Mouse (Mus musculus) liver, embryonic 12.5 days (tissue): ENCODE data around the gene Clmp. TPM values are rescaled to one million over a fixed set of nuclear protein-coding genes. Genes with fewer than 3 reads are reported as not detected.

Experiments used
- ATAC-seq: fragments of 200-750 bp; cut with Nextera tagmentation; 2 replicates; pipeline ENCODE4 v1.8.0; 2017; ENCODE audit warnings: moderate number of reproducible peaks, mild to moderate bottlenecking, moderate library complexity
- H3K27ac ChIP-seq: fragments of 300-500 bp; sonication (generic); 2 replicates; pipeline ENCODE4 v1.5.1; 2016; ENCODE audit warnings: mild to moderate bottlenecking
- H3K27me3 ChIP-seq: fragments of 300-500 bp; sonication (generic); replicated peaks from 2 replicates; pipeline ENCODE4 v1.6.1; 2016; ENCODE audit warnings: mild to moderate bottlenecking, moderate library complexity
- H3K36me3 ChIP-seq: fragments of 300-500 bp; sonication (generic); 2 replicates; pipeline ENCODE4 v1.6.1; 2016; ENCODE audit warnings: mild to moderate bottlenecking, moderate library complexity
- H3K4me1 ChIP-seq: fragments of 300-500 bp; sonication (generic); 2 replicates; pipeline ENCODE4 v1.6.1; 2016
- H3K4me2 ChIP-seq: fragments of 300-500 bp; sonication (generic); 2 replicates; pipeline ENCODE4 v1.6.1; 2016; ENCODE audit warnings: mild to moderate bottlenecking, moderate library complexity
- H3K4me3 ChIP-seq: fragments of 300-500 bp; sonication (generic); 2 replicates; pipeline ENCODE4 v1.5.1; 2016; ENCODE audit warnings: mild to moderate bottlenecking, moderate library complexity
- H3K9ac ChIP-seq: fragments of 300-500 bp; sonication (generic); 2 replicates; pipeline ENCODE4 v1.6.1; 2016; ENCODE audit warnings: mild to moderate bottlenecking, moderate library complexity
- H3K9me3 ChIP-seq: fragments of 300-500 bp; sonication (generic); replicated peaks from 2 replicates; pipeline ENCODE4 v1.6.1; 2016; ENCODE audit warnings: mild to moderate bottlenecking, moderate library complexity
- WGBS: fragments of 180-500 bp; shearing (Covaris S2); methylation state at CpG from one replicate; pipeline ENCODE4 v1.1.7; 2016; ENCODE audit not compliant: insufficient replicate concordance; 5-methylcytosine and 5-hydroxymethylcytosine counted together
- polyA plus RNA-seq: library from polyadenylated mRNA; unstranded; fragments of >200 nt; fragmentation: Nextera tagmentation; extraction: Ambion mirVana; gene quantifications from 2 replicates; pipeline ENCODE4 v1.2.1, GENCODE M21; 2016

The Clmp gene
- polyA plus RNA-seq, 1 experiment from 2014 or later = 4.1 TPM

GRCm38 (mm10) chr9:40666190-40666803, 19.5 kb upstream of the Clmp start:
- H3K36me3 ChIP-seq = no peaks in the 10 kb centered on the region
- no peaks in the 10 kb centered on the region for H3K27me3 ChIP-seq
- 63% methylated on average over 9 of the region's 9 CpGs for WGBS
- ATAC-seq = no peak
- no peaks in the 10 kb centered on the region for H3K4me1 ChIP-seq
- no peak overlapping the region for H3K27ac ChIP-seq
- H3K9me3 ChIP-seq = no peaks in the 10 kb centered on the region
- no peak overlapping the region for H3K4me2 ChIP-seq
- H3K4me3 ChIP-seq = no peak overlapping the region
- no peak overlapping the region for H3K9ac ChIP-seq

- Histone ChIP-seq H3K27ac (no peak within 1 kb of the TSS), H3K9ac (no peak within 1 kb of the TSS), H3K9me3 (no peaks in the 10 kb centered on the region), H3K4me1 (no peaks in the 10 kb centered on the region), H3K4me3 (no peak within 1 kb of the TSS), H3K4me2 (no peak within 1 kb of the TSS), H3K36me3 (no peaks in the 10 kb centered on the region), H3K27me3 (no peaks in the 10 kb centered on the region)
- 54% methylated on average over 3 of the region's 3 CpGs for WGBS
- no peak for ATAC-seq
Measured at GRCm38 (mm10) chr9:40670313-40670712, 15.4 kb upstream of the Clmp start, which contains the start of gene Gm21915. Gm21915 (plus strand) TSS chr9:40670613.

- WGBS = 43% methylated on average over 4 of the region's 4 CpGs
- ATAC-seq = no peak
- H3K36me3 ChIP-seq = no peaks in the 10 kb centered on the region
- H3K4me2 ChIP-seq = no peak overlapping the region
- H3K27me3 ChIP-seq = no peaks in the 10 kb centered on the region
- no peak overlapping the region for H3K27ac ChIP-seq
- H3K4me1 ChIP-seq = no peaks in the 10 kb centered on the region
- no peak overlapping the region for H3K4me3 ChIP-seq
- H3K9ac ChIP-seq = no peak overlapping the region
- no peaks in the 10 kb centered on the region for H3K9me3 ChIP-seq
Measured at GRCm38 (mm10) chr9:40671323-40671930, 14.3 kb upstream of the Clmp start.

- no peaks in the 10 kb centered on the region for H3K27me3 ChIP-seq
- no peak overlapping the region for H3K4me2 ChIP-seq
- no peaks in the 10 kb centered on the region for H3K9me3 ChIP-seq
- no peak for ATAC-seq
- no peak overlapping the region for H3K9ac ChIP-seq
- H3K4me3 ChIP-seq = no peak overlapping the region
- H3K27ac ChIP-seq = no peak overlapping the region
- no peaks in the 10 kb centered on the region for H3K36me3 ChIP-seq
- no peaks in the 10 kb centered on the region for H3K4me1 ChIP-seq
- 55% methylated on average over 12 of the region's 12 CpGs for WGBS
Measured at GRCm38 (mm10) chr9:40675203-40675958, 10.4 kb upstream of the Clmp start.

GRCm38 (mm10) chr9:40678653-40679052, 7.1 kb upstream of the Clmp start:
- WGBS = 63% methylated on average over 4 of the region's 4 CpGs
- Histone ChIP-seq H3K9me3 (no peaks in the 10 kb centered on the region), H3K27me3 (no peaks in the 10 kb centered on the region), H3K4me3 (no peak overlapping the region), H3K4me2 (no peak overlapping the region), H3K9ac (no peak overlapping the region), H3K27ac (no peak overlapping the region), H3K36me3 (no peaks in the 10 kb centered on the region), H3K4me1 (no peaks in the 10 kb centered on the region)
- no peak for ATAC-seq

- Histone ChIP-seq H3K9ac (peak overlapping the region; percentile 46; the same call in 1 of the 2 replicates), H3K27ac (peak overlapping the region; percentile 62; the same call in 1 of the 2 replicates), H3K36me3 (no peaks in the 10 kb centered on the region), H3K4me1 (no peaks in the 10 kb centered on the region), H3K4me3 (peak overlapping the region; percentile 53), H3K27me3 (peaks cover 50% of the 10 kb centered on the region), H3K4me2 (peak overlapping the region; percentile 66), H3K9me3 (no peaks in the 10 kb centered on the region)
- ATAC-seq = no peak
- WGBS = 2% methylated on average over 23 of the region's 23 CpGs
Measured at GRCm38 (mm10) chr9:40686421-40686899, 698 bp downstream of the Clmp start.

- Histone ChIP-seq H3K9me3 (no peaks in the 10 kb centered on the region), H3K27ac (no peak overlapping the region), H3K27me3 (peaks cover 50% of the 10 kb centered on the region), H3K9ac (no peak overlapping the region), H3K36me3 (no peaks in the 10 kb centered on the region), H3K4me3 (peak overlapping the region; percentile 53; the same call in 1 of the 2 replicates), H3K4me1 (no peaks in the 10 kb centered on the region), H3K4me2 (peak overlapping the region; percentile 66)
- WGBS = 44% methylated on average over 5 of the region's 5 CpGs
- ATAC-seq = no peak
Measured at GRCm38 (mm10) chr9:40687053-40687452, 1.3 kb downstream of the Clmp start.

GRCm38 (mm10) chr9:40687553-40687952, 1.8 kb downstream of the Clmp start:
- no peaks in the 10 kb centered on the region for H3K36me3 ChIP-seq
- peaks cover 50% of the 10 kb centered on the region for H3K27me3 ChIP-seq
- WGBS = 43% methylated on average over 3 of the region's 3 CpGs
- no peaks in the 10 kb centered on the region for H3K4me1 ChIP-seq
- no peak overlapping the region; the same call in 1 of the 2 replicates for H3K9ac ChIP-seq
- no peak overlapping the region for H3K4me3 ChIP-seq
- peak overlapping the region; percentile 66; the same call in 1 of the 2 replicates for H3K4me2 ChIP-seq
- no peak for ATAC-seq
- no peak overlapping the region for H3K27ac ChIP-seq
- no peaks in the 10 kb centered on the region for H3K9me3 ChIP-seq

GRCm38 (mm10) chr9:40690511-40690910, 4.7 kb downstream of the Clmp start:
- H3K27me3 ChIP-seq = peaks cover 39% of the 10 kb centered on the region
- H3K27ac ChIP-seq = no peak overlapping the region
- H3K4me3 ChIP-seq = no peak overlapping the region
- no peak overlapping the region for H3K9ac ChIP-seq
- WGBS = 73% methylated on average over 7 of the region's 7 CpGs
- no peaks in the 10 kb centered on the region for H3K4me1 ChIP-seq
- H3K36me3 ChIP-seq = no peaks in the 10 kb centered on the region
- no peaks in the 10 kb centered on the region for H3K9me3 ChIP-seq
- no peak overlapping the region for H3K4me2 ChIP-seq
- no peak for ATAC-seq

GRCm38 (mm10) chr9:40693026-40693425, 7.3 kb downstream of the Clmp start:
- no peak overlapping the region for H3K4me2 ChIP-seq
- H3K9me3 ChIP-seq = no peaks in the 10 kb centered on the region
- H3K4me1 ChIP-seq = no peaks in the 10 kb centered on the region
- 23% methylated on average over 3 of the region's 3 CpGs for WGBS
- H3K9ac ChIP-seq = no peak overlapping the region
- no peak for ATAC-seq
- H3K27me3 ChIP-seq = peaks cover 14% of the 10 kb centered on the region
- H3K4me3 ChIP-seq = no peak overlapping the region
- H3K36me3 ChIP-seq = no peaks in the 10 kb centered on the region
- H3K27ac ChIP-seq = no peak overlapping the region

GRCm38 (mm10) chr9:40693768-40694167, 8.0 kb downstream of the Clmp start:
- Histone ChIP-seq H3K9ac (no peak overlapping the region), H3K36me3 (no peaks in the 10 kb centered on the region), H3K4me1 (no peaks in the 10 kb centered on the region), H3K4me2 (no peak overlapping the region), H3K9me3 (no peaks in the 10 kb centered on the region), H3K4me3 (no peak overlapping the region), H3K27me3 (peaks cover 10% of the 10 kb centered on the region), H3K27ac (no peak overlapping the region)
- ATAC-seq = no peak
- WGBS = 61% methylated on average over 5 of the region's 5 CpGs

- no peaks in the 10 kb centered on the region for H3K9me3 ChIP-seq
- H3K4me3 ChIP-seq = no peak overlapping the region
- no peak overlapping the region for H3K27ac ChIP-seq
- 82% methylated on average over 12 of the region's 12 CpGs for WGBS
- no peak overlapping the region for H3K4me2 ChIP-seq
- H3K4me1 ChIP-seq = no peaks in the 10 kb centered on the region
- H3K27me3 ChIP-seq = peaks cover 10% of the 10 kb centered on the region
- no peak overlapping the region for H3K9ac ChIP-seq
- ATAC-seq = no peak
- H3K36me3 ChIP-seq = no peaks in the 10 kb centered on the region
Measured at GRCm38 (mm10) chr9:40694284-40694683, 8.5 kb downstream of the Clmp start.
